Mouse (Mus musculus) left cerebral cortex, postnatal 10 days (tissue): ENCODE measurements around the gene Immp2l. TPM values are rescaled to one million over a fixed set of nuclear protein-coding genes. Genes with fewer than 3 reads are reported as not detected.
"Not testable (repeated sequence)": the region's sequence is repeated elsewhere in the genome, so short reads cannot be mapped to it uniquely, and the experiment has no call there.

Experiments used
- DNase-seq, 2 experiments: peaks; one replicate each; pipeline ENCODE4 v3.0.0; 2021 to 2022; ENCODE audit warnings: low spot score in 2 of 2, mixed read lengths in 1 of 2; ENCODE audit errors: extremely low spot score in 1 of 2
- intact Hi-C: fragments of 180-260 bp; cut with DNase I; formaldehyde crosslinking; loops from one replicate; pipeline ENCODE4 v1.15.1; 2025
- total RNA-seq, 2 experiments: library from RNA; stranded (reverse); gene quantifications; 2 replicates each; pipeline ENCODE4 v1.2.3; 2021

The Immp2l gene
- total RNA-seq, 2 experiments from 2014 or later: 3.1 to 4.7 TPM

DNA sequence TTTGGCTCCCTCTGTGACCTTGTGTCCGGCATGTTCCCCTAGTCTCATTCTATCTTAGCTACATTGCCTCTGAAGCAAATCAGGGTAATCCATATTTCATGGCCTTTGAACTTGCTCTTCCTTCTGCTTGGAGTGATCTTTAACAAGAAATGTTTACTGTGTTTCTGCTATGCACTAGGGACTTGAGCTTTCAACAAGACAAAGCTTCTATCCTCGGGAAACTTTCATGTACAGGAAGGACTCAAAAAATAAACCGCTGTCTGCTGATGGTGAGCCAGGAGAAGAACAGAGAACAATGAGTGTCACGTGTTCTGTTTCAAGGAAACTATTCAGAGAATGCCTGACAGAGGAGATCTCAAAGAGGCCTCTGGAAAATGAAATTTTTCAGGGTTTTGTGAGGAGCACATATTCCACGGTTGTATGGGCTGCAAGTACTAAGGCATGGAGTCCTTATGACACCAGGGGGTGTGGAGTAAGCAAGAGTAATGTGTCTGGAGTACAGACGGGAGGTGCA, 814.5 kb downstream of the Immp2l start:
- DNase-seq: no peak

DNA sequence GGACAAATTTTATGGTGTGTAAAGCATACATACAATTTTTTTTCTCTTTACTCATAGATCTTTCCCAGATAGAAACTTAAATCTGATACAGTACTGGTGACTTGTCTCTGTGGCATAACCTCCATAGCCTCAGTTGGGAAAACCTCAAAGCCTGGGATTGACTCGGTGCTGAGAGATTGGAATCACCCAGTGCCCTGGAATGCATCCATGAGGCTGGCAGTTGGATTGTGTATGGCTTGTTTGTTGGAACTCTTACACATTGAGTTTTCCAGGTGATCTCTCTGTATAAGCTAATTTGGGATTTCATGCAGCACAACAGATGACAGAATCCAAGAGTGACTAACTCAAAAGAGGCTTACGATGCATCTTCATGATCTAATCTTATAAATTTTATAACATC, 815.4 kb downstream of the Immp2l start:
- DNase-seq: no peak
- intact Hi-C loops: no loop called here

More for the DNA sequence above, 814.5 kb downstream of the Immp2l start:
- intact Hi-C loops: no loop called here

DNA sequence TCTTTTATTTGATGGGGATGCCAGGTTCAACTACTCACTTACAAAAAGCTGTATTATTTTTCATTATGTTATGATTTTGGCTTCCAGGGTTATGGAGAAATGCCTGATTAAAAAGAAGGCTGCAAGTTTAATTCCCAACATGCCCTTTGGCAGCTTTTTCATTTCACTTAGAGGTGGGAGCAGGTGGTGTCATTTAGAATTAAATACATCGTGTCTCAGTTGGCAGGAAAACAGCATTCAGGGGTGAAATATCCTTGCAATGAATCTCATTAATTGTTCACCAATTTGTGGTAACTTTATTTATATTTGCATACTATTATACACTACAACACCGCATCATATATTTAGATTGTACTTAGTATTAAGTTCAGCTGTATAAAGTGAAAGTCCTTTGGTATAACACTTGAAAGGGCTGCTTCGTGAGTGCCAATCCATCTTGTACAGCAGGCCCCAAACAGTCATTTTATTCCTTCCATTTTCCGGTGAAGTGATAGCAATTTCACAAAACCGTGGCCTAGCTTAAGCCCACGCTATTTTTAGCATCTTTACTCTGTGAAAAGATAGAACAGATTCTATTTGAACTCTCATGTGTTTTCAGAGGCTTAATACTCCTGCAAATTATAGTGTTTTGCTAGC, 818.9 kb downstream of the Immp2l start:
- no peak for DNase-seq
- intact Hi-C loops: no loop called here

DNA sequence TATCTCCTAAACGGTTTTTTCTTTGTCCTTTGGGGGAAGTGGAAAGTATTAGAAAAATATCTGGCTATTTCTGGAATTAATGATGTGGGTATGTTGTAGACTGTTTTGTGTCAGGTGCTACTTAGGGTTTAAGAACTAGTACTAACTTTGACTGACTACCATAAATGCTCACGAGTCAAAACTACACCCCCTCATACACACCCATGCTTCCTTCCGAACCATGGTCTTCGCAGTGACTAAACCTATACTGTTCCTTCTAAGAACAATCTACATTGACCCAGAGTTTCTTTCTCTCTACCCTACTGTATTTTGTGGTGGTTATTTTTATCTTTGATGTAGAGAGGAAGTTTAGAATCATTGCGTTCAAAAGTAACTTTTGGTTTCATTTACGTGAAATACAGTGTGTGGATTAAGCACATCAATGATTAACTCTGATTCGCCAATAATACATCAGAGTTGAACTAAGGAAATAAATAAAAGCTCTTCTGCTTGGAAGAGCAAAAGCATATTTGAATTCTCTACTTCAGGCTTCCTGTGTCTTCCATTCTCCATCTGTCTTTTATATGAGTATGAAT, 828.1 kb downstream of the Immp2l start:
- intact Hi-C loops: no loop called here
- no peak for DNase-seq

DNA sequence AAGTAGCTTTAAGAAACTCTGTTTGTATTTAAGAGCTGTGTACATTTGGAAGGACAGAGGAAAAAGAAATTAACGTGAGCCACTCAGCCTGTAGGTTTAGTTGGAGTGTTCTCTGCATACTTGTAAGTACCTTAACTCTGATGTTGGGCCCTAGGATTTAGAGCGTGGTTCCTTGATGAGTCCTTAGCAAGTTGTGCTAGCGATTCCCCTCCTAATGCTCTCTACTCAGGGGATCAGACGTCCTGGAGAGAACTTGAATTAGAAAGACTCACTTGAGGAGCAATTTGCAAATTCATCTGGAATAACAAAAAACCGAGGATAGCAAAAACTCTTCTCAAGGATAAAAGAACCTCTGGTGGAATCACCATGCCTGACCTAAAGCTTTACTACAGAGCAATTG, 835.8 kb downstream of the Immp2l start:
- intact Hi-C loops, DNase-seq: not testable (repeated sequence)

DNA sequence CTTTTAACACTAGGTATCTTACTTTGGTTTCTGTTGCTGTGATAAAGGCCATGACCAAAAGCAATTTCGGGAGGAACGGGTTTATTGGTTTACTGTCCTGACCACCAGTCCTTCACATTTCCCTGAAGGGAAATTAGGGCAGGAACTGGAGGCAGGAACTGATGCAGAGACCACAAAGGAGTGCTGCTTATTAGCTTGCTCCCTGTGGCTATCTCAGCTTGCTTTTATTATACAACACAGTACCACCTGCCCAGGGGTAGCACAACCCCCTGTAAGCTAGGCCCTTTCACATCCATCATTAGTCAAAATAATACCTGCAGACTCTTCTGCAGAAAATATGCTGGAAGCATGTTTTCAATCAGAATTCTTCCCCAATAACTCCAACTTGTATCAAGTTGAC, 844.4 kb downstream of the Immp2l start:
- intact Hi-C loops: no loop called here
- no peak for DNase-seq

DNA sequence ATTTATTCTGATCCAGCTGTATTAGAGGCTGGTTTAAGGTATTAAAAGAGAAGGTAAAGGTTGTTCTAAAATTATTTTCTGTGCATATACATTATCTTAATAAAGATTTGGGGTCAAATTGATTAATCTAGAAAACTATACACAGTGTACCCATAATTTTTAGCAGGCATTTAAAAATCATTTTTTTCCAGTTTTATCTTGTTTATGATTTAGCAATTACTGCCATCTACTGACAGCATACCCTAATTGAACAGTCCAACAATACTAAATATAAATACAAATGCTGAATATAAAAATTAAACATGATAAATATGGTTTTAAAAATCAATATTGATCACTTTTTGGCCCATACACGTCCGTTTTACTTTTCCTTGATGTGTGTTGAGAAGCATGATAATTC, 850.1 kb downstream of the Immp2l start:
- intact Hi-C loops: no loop called here
- no peak for DNase-seq

DNA sequence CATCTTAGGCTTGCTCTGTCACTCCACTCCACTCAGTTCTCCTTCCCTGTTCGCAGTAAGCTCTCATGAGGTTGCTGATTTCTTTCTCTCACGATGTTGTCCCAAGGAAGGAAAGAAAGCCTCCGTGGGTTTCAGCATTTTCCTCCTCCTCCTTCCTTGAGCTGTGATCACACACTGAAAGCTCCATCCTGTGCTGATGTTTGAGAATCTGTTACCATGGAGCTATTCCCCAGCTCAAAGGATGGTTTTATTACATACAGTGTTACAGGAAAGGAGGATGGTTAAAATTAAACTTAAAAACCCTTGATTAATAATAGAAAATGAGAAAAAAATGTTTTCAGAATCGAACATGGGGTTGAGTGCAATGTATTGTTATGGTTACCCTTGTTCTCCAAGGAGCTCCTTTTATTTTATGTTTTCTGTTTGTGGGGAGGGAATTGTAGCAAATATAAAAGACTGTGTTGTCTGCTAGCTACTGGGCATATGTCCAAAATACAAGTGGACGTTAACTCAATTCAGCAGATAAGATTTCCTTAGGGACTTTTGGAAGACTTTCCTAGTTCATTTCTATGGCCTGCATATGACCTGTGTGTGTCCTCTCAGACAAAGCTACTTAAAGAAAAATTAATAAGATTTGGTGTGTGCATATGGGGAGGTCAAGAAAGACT, 853.5 kb downstream of the Immp2l start:
- intact Hi-C loops: no loop called here
- peak in 1 of 2 experiments; percentile 38 for DNase-seq

DNA sequence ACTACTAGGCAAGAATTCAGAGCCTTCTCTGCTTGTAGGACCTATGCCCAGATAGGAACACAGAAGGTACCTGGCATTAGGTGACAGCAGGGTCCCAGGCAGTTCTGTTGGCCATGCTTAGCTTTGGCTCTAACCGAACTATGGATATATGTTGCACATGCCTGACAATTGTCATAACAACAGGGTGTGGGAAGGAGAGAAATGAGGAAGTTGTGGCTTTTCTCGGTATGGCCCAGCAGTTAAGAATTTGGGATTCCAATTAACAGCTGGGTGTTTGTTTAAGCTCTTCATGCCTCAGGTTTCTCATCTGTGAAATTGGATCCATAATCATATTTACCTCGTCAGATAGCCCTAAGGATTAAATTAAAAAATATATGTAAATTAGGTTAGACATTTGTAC, 854.6 kb downstream of the Immp2l start:
- intact Hi-C loops: no loop called here

DNA sequence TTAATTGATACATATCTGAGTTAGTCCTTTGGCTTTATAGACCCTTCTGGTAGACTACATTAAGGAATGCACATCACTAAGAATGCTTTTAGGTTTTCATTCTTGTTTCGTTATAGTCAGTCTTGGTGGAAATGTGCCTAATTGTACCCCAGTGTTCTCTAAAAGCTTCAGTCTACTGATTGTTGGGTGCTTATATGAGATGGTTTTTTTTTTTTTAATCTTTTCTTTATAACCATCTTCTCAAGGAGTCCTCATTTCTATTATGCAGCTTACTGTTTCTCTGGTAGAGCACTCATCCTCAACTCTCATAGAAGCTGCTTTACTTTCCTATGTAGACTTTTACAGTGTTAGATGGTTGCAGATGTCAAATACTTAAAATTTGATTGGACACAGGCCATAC, 855.1 kb downstream of the Immp2l start:
- no peak for DNase-seq
- intact Hi-C loops: no loop called here

More for the DNA sequence above, 854.6 kb downstream of the Immp2l start:
- DNase-seq: no peak

DNA sequence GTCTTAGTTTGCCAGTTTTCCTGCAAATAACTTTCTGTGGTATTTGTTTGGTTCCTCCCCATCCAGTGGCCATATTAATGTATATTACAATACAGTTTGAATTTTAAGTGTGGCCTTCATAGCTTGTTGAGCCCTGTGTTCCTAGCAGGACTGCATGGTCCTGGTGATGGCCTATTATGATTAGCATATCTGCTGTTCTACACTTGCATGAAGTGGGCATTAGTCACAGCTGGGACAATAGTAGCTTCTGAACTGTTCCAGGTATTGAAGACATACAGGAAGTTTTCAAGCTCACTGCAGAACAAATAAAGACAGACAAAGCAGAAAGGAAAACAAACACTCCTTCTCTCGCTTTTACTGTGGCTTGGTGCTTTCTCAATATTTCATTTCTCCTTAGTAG, 855.5 kb downstream of the Immp2l start:
- intact Hi-C loops: no loop called here
- DNase-seq: no peak

DNA sequence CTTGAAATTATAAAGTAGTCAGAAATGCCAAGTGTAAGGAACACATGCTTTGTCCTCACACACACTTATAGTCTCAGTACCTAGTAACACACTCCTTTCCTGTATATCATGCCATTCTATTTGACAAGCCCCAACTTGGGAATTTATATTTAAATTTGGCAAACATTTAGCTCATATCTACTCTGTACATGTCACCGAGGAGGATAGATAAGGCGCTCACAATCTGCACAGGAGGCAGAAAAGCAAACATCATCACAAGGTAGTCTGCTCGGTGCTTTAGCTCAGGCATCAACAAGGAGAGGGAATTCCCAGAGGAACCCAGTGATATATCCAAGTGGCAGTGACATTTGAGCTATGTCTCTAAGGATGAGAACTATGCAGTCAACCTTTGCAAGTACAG, 856.9 kb downstream of the Immp2l start:
- DNase-seq: no peak
- intact Hi-C loops: no loop called here

DNA sequence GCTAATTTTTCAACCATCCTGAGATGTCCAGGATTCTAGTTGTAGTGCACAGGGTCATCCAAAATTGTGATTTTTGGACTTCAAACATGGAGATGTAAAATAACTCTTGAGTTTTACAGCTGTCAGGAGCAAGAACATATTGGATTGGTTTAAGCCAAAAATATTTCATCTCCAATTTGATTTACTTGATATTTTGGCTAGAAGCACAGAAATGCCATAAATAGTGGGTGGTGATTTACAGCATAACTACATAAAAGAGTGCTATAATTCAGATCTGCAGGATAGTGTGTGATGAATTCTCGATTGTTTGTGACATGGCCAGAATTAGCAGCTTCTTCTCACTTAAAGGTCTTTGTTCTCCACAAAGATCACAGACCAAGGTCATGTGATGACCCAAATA, 884.1 kb downstream of the Immp2l start:
- intact Hi-C loops: no loop called here
- DNase-seq: no peak

DNA sequence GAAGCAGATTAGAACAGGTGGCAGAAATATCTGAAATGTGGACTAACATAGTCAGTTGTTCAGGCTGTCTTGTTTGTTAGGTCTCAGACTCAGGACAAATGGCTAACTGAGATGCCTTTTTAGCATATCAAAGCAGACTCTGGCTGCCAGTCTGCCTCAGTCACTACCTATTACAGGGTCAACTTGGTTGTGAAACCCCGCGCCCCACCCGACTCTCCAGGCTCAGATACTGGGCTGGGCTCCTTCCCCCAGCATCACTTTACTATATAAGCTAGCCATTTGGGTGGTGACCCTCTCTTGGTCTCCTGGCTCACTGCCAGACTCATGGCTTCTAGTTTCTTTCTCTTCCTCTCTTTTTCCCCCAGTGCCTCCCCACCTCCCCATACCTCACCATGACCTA, 887.7 kb downstream of the Immp2l start:
- intact Hi-C loops: no loop called here
- DNase-seq: no peak

DNA sequence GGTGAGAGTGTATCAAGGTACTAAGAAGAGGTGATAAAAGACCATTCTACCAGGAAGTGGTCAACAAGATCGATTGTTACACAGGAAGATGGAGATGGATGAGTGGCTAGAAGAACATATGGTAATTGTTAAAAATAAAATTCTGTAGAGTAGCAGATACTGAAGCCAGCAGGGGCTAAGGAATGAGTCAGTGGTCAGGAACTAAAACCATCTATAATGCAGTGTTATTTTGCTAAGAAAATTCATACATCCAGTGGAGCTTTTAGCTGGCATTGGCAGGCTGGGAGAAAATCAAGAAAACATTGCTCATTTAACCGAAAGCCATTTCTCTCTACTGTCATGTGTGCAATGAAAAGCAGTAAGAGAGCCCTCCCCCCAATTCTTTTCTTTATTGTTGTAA, 913.9 kb downstream of the Immp2l start:
- intact Hi-C loops: no loop called here
- DNase-seq: no peak

DNA sequence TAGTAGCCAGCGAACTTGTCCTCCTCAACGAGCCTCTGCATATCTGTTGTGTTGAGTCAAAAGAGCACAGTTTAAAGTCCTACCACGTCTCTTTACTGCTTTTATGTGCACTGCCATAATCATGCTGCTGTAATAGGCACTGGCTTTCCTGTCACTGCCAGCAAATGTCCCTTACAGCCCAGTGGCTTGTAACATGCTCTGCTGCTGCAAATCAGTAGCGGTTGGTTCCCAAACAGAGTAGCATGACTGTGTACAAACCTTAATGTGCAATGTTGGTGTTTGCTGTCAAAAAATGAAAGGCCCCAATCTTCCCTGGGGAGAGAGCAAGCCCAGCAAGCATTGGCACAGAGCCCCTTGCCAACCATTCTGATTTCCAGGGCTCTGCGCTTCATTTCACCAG, 918.0 kb downstream of the Immp2l start:
- intact Hi-C loops: no loop called here

DNA sequence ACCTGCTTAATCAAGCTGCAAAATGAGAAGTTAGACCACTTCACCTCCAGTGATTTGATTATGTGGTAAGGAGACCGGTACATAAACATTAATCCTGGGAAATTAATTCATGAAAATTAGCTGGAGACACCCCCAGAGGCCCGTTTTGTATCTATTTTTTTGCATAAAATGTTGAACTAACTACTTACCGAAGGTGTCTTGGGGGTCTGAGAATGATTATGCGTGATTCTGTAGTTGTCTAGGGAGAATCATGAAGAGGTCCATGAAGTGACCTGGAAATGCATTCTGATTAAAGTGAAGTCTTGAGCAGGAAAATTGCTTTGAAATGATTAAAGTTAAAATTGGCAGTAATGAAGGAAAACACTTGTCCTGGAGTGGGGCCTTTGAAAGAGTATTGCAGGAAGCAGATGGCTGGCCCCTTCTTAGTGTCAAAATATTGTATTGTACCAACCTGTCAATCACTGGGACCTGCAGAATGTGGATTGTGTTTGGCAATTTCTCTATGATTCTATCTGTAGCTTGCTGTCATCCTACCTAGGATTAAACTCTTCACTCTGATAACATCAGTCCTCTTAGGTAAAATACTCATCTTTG, 920.3 kb downstream of the Immp2l start:
- intact Hi-C loops: no loop called here
- no peak for DNase-seq

More for the DNA sequence above, 918.0 kb downstream of the Immp2l start:
- DNase-seq: no peak

DNA sequence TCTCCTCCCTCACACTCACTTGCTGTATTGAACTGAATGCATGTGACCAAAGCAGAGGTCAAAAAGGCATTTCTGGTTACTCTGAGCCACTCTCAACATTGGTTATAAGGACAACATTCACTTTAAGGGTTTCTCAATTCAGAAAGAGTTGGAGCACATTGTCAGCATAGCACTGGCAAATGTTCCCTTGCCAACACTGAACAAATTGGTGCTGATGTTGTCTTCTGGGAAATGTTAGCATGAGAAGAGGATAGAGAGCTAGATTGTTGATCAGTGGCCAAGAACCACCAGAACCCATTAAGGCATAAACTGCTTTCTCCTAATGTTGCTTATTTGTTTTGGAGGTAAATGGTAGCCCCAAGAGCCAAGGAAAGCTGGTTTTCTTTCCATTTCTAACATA, 922.6 kb downstream of the Immp2l start:
- intact Hi-C loops: no loop called here
- DNase-seq: no peak

DNA sequence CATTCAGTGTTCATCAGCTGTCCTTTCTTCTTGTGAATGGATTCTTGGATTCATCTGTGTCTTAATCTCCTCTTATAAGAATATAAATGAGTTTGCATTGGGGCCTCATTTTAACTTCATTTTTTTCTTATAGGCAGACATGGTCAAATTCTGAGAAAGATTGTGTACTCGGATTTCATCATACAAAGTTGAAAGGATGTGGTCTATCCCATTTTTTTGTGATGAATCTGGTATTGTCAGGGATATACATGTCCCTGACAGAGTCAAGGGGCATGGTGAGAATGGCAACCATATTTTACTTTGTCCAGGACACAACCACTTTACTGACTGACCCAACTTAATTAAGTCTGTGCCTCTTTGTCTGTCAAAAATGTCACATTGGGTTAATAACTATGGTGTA, 925.5 kb downstream of the Immp2l start:
- DNase-seq: no peak
- intact Hi-C loops: no loop called here

DNA sequence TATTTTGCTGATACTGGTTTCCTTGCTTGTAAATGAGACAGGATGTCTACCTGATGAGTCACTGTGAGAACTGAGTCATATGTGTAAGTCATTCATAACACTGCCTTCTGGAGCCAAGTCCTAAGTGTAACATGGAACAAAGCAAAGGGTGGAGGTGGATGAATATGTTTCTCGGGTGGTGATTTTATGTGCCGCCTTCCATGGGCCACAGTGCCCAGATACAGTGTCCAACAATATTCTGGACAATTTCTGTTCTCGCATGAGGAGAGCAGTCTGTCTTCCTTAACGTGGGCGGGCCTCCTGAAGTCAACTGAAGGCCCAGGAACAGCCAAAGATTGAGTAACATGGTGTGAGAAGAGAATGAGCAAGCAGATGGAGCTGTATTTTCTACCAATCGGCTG, 926.0 kb downstream of the Immp2l start:
- intact Hi-C loops: no loop called here
- DNase-seq: no peak
